Mouse (Mus musculus): Measurements from ENCODE around the gene Disp3.
A peak's percentile ranks its signal among the peaks of the same experiment; 100 is the strongest.

Gene Disp3

DNA sequence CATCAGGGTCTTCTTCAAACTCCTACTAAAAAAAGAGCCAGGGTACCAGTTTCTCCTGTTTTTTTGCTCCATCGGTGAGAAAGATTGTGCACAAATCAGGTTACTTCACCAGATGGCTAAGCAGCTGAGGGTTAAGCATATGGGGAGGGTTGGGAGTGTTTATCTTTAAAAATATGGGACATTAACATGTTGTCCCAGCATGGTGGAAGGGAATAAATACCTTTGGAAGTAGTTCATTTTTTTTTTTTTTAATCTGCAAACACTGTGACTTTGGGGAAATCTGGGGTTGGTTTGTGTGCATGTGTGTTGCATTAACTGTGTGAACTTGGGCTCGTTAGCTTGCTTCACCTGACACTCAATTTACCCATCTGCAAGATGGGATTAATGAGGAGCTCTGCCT lies 3.3 kb upstream of the Disp3 start:
- no peak for DNase-seq (ENCODE audit: extremely low spot score)

DNA sequence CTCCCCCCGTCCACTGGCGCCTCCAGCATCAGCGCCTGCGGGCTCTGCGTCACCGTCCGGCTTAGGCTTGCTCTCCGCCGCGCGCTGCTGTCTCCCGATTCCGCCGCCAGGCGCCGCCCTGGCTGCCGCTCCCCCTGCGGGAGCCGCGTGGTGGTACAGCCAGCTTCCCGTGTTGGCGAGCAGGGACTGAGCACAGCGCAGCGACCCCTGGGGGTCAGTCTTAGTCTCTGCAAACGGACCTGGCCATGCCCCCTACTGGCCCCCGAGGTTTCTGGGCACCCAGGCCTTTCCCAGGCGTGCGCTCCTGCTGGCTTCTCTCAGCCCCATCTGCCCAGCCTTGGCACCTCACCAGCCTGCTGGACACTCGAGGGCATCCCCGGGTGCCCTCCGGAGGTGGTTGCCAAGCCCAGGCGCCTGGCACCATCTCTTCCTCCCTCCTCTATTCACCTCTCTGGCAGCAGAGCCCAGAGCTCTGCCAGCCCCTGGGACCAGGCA lies 337 bp upstream of the Disp3 start:
- peak; percentile 89 for DNase-seq (ENCODE audit: extremely low spot score)

DNA sequence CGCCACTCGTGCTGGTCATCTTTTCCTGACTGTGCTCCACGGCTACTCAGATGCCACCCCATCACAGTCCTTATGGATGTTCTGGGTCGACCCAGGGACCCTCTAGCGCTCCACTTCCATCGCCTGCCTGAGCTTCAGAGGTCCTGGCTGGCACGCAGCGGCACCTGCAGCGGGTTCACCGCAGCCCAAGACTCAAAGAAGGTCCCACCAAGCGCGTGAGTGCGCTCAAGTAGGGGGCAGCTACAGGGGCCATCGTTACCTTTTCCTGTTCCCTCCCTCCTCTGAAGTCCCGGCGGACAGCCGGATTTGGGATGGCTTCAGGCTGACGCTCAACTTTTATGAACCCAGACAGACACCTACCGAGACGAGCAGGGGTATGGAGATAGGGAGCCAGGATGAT lies 724 bp downstream of the Disp3 start:
- no peak for DNase-seq (ENCODE audit: extremely low spot score)

DNA sequence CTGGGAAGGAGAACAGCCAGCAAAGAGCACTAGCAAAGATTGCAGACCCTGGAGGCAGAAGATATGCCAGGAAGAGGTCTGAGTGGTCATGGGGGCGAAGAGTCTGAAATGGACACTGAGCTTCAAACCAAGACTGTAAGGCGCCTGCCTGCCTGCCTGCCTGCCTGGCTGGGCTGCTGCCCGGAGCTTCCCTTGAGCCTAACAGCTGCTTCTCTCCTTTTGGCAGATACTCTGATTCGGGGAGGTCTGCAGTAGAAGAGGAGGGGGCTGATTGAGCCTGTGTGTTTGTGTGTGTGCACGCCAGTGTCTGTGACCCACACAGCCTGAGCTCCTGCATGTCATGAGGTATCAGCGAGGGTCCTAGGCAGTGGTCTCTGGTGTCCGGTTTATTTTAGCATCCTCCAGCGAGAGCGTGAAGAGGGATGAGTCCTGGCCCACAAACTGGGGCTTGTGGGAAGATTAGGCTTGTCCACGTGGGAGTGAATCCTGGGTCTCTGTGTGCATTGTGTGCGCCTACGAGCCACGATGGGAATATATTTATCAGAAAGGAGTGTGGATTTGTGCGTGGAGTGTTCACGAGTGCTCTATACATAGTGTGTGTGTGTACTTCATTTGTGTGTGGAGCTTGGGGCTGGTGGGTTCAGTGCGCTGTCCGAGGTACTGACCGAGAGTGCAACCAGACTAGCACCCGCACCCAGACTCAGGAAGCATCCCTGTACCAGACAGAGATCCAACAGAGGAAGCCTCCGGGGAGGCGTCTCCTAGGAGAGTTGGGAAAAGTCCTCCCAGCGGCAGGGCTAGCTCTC lies 1.3 kb downstream of the Disp3 start:
- peak; percentile 78 for DNase-seq (ENCODE audit: extremely low spot score)

DNA sequence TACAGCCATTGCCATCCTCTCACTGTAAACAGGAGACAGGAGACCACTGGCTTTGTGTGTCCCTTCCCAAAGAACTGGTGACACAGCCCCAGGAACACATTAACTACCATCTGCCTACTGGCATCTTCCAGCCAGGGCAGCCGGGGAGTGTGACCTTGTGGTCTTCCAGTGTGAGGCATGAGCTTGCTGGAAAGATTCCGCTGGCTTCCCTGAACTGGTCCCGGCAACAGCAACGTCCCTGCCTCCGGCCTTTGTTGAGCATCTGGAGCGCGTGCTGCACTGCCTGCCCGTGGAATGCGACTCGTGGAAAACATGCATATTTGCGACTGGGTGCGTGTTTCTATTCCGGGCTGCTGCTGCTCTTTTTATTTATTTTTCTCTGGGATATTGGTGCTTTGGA lies 3.5 kb downstream of the Disp3 start:
- no peak for DNase-seq (ENCODE audit: extremely low spot score)

DNA sequence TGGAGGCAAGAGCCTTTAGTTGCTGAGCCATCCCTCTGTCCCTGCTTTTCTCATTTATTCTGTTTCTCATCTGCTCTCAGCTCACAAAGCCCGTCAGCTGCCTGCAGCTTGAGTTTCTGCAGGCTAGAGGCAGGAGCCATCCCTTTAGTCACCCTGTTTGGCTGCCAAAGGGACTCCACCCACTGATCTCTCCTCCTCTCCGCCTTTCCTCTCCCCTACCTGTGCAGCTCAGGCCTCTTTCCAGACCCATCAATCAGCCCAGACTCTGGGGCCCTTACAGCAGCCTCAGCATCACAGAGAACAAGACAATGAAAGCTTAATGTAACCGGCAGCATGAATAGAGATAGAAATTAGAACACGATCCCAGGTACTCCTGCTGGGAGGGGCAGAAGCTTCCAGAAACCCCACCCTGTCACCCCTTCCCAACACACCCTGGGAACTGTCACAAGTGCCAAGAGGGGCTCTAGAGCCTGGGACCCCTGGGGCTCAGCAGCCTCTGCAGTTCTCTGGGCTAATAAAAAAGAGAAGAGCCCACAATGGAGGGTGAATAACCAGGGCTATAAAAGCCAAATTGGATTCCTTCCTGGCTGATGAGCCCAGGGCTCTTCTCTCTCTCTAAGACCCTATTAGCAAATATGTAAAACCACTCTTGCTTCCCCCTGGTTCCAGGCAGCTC lies 10.8 kb downstream of the Disp3 start:
- no peak for DNase-seq (ENCODE audit: extremely low spot score)

DNA sequence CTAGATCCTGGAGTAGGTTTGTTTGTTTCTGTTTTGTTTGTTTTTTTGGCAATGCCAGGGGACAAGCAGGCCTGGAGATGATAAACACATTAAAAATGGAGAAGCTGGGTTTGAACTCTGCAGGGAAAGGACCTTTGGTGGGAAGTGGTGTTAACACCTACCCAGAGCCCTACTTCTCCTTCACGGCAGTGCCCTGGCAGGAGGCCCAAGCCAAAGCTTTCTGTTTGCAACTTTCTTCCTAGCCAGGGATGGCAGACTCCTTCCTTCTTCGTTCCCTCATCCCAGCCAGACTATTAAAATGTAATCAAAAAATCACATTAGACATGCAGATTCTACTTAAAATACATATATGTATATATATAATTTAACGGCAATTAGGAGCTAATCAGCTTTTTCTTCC lies 13.1 kb downstream of the Disp3 start:
- no peak for DNase-seq (ENCODE audit: extremely low spot score)

DNA sequence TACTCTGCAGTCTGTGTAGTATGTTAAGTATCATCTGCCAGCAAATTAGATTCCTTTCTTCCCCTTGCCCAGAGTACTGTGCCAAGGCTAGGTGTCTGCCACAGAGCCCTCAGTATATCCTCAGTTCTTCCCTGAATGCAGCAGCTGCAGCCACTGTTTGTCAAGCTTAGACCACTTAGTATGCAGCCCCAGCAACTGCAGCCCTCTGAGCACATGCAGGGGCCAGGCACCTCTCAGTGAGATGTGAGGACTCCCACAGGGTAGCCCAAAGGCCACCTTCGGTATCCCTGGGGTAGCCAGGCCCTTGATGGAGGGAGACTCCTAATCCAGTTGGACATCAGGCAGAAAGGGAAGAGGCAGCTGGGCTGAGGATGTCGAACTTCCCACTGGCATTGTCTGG lies 14.5 kb downstream of the Disp3 start:
- DNase-seq (ENCODE audit: extremely low spot score) = no peak

DNA sequence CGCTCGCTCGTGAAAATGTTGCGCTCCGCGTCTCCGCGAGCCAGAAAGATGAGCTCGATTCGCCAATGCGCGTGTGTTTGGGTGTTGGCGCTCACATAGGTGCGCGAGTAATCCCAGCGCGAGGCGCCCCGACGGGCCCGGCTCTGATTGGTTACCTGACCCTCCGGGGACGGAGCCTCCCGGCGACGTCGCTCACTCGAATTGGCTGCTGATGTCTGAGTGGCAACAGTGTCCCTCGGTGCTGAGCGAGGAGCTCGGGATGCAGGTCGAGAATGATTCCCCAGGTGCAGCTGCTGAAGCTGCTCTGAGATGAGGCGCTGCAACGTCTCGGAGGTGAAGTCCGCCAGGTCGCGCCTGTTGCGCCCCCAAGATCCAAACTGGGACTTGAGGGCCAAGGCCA lies 16.1 kb downstream of the Disp3 start:
- DNase-seq (ENCODE audit: extremely low spot score) = peak; percentile 24

DNA sequence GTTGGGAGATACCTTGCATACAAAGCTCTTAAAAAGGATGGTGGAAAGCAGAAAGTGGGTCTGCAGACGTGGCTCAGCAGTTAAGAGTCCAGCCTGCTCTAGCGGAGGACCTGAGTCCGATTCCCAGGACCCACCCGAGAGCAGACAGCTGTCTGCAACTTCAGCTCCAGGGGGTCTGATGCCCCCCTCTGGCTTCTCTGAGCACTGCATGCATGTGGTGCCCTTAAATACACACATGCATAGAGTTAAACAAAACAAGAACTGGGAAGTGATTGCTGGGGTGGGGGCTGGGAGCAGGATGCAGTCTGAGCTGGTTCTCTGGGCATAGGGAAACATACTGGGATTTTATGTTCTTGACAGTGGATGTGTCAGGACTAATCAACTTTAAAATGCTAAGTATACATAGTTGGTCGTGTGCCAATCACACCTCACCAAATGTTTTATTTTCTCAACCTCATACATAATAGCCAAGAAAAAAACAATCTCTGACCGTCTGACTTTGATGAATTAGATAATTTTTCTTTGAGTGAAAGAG lies 20.7 kb downstream of the Disp3 start:
- DNase-seq (ENCODE audit: extremely low spot score) = no peak

DNA sequence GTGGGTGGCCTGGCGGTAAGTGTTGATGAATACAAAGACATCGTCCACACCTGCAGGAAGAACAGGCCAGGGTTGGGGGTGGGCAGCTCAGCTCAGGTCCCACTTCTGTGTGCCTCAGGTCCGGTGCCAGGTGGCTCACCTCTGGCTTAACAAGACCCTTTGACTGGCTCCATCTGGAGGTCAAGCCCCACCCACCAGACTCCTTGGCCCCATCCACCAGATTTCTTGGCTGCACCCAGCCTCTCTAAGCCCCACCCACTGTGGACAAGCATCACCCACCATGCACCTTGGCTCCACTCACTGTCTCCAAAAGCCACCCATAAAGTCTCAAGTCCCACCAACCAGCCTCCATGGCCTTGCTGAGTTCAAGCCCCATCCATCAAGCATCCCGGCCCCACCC lies 27.8 kb downstream of the Disp3 start:
- DNase-seq (ENCODE audit: extremely low spot score) = no peak

DNA sequence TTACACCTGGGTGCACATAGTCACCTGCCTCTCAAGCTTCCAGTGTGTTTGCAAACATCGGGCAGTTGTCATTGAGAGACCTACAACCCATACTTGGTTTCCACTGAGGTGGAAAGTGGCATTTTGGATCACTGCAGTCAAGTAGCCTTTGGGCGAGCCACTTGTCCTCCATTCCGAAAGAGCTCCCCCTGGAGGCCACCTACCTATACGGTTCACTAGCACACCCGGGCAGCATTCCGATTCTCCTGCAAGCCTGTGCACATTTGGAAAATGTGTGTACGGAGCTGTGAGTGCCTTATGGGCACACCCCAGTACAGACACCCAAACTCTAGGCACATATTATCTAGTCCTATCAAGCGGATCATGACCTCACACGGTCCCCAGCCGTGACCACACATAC lies 38.4 kb downstream of the Disp3 start:
- peak; percentile 31 for DNase-seq (ENCODE audit: extremely low spot score)

DNA sequence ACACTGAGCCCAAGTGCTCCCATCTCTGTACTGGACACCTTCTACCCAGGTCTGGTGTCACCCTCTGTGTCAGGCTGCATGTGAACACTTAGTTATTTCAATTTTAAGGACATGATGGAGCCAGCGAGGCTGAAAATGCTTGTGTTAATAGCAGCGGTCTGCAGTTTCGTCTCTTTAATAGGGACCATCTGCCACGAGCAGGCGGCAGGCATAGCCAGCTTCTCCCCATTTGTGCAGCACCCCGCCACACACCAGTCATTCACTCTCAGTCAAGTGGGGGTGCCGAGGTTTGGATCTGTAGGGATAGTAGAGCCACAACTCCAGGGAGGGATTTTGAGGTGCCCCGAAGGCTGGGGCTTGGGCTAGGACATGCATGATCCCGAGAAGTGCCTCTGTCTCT lies 47.4 kb downstream of the Disp3 start:
- DNase-seq (ENCODE audit: extremely low spot score) = no peak

DNA sequence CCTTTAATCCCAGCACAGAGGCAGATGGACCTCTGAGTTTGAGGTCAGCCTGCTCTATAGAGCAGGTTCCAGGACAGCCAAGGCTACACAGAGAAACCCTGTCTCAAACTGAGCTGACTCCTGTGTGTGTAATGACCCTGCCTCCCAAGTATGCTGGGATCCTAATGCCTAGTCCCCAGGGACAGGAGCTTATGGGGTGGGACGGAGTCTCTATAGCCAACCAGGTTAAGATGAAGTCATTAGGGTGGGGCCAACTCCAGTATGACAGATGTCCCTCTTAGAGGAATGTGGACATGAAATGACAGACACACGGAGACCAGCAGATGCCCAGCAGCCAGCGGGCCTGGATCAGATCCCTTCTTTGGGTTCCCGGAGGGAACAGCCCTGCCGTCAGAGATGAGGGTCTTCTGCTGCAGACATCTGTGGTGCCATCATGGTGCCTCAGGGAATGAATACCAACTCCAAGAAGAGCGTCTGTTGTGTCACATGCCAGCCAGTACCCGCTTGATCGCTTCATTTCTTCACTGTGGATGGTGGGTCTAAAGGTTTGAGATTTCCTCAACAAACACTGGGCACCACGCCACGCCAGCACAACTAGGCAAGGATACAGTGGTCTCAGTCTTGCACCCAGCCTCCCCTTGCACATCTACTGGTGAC lies 48.2 kb downstream of the Disp3 start:
- DNase-seq (ENCODE audit: extremely low spot score) = no peak

DNA sequence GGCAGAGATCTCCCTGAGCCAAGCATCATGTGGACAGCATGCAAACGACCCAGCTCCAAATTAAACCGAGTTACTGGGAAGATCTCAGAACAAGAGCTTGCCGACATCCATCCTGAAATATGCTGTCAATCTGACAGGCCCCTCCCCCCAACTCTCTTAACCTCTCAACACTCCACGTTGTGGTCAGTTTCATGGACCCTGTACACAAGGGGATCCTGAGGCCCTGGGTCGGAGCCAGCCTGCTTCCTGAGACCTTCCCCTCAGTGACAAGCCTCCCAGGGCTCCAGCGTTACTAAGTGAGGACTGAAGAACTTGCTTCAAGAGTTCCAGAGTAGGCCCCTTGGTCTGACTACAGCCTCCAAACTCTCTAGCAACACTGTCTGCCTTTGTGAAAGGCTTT lies 48.8 kb downstream of the Disp3 start:
- DNase-seq (ENCODE audit: extremely low spot score) = no peak

DNA sequence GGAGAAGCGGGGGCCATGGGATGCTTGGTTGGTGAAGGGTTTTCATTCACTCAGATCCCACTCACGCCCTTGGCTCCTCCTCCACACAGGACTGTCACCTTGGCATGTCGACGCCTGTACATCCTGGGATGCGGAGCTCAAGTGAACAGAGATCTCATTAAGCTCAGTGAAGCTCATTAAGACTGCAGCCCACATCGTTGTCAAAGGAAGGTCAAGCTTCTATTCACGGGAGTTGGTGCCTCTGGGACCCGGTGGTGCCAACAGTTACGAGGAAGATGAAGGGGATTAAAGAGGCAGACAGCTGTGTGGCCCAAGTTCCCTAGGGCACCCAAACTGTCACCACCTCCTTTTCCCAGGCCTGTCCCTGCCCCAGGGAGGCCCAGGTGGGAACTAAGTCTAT lies 49.5 kb downstream of the Disp3 start:
- DNase-seq (ENCODE audit: extremely low spot score) = no peak

DNA sequence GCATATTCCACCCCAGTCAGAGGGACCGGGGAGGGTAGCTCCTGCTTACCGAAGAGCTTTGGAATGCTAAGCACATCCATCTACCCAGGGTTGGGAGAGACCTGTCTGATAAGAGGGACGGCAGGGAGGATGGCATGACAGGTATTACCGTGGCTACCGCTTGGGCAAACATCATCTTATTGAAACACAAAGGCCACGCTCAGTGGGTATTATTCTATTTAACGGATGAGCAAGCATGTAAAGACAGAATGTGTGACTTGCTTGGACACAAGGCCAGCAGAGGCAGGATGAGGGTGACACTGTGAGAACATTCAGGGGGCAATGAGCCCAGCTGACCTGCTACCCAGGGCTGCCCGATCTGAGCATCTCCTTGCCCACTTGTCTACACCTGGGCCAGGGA lies 51.1 kb downstream of the Disp3 start:
- no peak for DNase-seq (ENCODE audit: extremely low spot score)

DNA sequence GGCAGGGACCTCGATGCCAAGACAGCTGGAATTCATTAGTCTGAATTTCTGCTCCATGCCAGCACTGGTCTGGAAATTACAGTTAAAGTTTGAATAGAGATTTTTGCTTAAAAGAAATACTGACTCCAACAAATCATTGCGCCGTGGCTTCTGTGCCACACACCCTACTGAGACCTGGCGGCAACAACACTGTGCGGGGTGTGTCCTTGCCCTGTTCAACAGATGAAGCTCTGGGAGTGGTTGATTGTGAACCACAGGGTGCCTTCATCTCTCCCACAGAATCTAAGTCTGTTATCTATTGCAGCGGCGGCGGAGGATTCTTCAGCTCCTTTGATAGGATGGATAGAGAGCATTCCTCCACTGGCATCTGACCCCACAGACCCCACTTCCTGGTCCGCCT lies 54.7 kb downstream of the Disp3 start:
- DNase-seq (ENCODE audit: extremely low spot score) = no peak

DNA sequence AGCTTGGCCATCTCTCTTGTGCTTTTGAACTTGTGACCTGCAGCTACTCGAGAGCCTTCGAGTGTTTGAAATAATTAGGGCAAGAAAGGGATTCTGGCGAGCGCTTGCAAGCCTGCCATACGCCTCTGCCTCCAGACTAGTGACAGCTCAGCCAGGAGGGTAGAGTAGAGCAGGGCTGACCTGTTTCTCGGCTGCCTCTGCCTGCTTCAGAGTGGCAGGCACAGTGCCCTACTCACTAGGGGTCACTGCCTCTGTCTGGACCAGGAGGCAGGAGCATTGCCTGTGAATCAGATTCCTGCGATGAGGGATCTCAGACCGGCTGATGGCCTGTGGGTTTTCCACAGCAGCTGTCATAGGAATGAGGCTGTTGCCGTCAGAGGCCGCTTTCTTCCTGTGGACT lies 55.1 kb downstream of the Disp3 start:
- DNase-seq (ENCODE audit: extremely low spot score) = no peak

DNA sequence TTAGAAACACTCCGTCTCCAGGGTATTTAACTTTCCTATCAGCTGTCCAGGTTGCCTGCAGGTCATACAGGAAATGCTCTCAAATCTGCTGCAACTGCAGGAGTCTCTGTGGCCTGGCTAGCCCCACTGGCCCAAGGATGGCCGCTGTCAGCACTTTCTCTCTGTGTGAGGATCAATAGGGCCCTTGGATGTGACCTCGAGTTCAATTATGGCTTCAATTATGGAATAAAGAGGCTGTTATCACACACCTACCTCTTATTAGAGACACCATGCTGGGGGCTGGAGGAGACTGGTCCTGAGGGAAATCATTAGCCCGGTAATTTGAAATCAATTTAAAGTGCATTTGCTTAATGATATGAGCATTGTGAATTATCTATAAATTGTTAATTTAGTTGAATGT lies 55.6 kb downstream of the Disp3 start:
- DNase-seq (ENCODE audit: extremely low spot score) = no peak

DNA sequence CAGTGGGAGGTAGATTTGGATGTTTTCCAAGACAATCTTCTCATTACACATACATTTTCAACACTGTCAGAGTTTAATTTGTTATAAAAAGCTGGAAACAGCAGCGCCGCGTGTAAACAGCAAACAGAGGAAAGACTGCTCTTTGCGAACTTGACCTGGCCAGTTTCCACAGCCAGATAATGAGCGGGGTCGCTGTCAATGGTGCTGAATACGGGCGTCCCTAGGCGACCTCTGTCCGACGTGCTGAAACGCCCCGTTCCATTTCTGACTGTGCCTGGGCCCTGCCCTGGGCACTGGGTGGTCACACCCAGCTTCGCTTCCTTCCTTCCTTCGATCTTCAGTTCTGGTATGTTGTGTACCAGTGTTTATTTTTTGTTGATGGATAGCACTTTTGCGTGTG lies 58.1 kb downstream of the Disp3 start:
- peak; percentile 78 for DNase-seq (ENCODE audit: extremely low spot score)

DNA sequence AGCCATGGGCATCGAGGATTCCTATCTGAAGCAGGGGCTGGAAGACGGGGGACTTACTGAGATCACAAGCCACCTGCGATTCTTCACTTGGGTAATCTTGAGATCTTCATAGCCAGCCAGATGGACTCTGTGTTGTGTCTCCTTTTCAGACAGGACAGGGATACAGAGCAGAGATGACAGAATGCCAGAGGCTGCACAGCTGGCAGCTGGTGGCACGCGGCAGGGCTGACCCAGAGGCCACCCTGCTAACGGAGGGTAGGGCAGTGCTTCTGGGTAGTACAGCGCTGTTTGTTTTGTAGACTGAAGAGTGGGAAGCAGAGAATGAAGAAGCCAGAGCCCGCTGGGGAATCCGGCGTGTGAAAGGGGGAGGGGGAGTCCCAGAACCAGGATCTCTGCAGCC lies 64.8 kb downstream of the Disp3 start:
- DNase-seq (ENCODE audit: extremely low spot score) = no peak

DNA sequence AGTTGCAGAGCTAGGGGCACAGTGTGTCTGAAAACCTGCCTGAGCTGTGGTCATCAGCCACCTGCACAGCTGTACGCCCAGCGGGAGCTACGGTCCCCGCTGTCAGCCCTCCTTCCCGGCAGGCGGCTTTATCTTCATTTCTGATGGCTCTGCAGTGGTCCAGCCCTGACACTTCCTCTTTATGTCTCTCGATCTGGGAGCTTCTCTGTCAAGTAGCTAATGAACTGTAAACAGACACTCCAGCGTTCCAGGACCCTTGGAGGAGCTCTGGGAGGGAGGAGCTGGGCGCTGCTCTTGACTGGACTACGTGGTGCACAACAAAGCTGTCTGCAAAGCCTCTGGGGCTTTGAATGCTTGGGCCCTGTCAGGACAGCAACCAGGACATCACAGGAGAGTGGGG lies 67.1 kb downstream of the Disp3 start:
- no peak for DNase-seq (ENCODE audit: extremely low spot score)
